Mouse (Mus musculus): ENCODE measurements around the gene Dpagt1.

- no peak for TF ChIP-seq POLR2A (IDR thresholded peaks at IDR 0.05; ENCODE audit: extremely low read depth, insufficient read depth, low read length)
- TF ChIP-seq CTCF (IDR thresholded peaks at IDR 0.05; ENCODE audit: low read depth, low read length), result no peak
Observed at GRCm38 (mm10) chr9:44338574-44338973, 12.8 kb downstream of the Dpagt1 start.

Data from liver, adult 2 months (tissue).